ENCODE assay signal across 8 mouse cellular contexts in the genomic region with DNA sequence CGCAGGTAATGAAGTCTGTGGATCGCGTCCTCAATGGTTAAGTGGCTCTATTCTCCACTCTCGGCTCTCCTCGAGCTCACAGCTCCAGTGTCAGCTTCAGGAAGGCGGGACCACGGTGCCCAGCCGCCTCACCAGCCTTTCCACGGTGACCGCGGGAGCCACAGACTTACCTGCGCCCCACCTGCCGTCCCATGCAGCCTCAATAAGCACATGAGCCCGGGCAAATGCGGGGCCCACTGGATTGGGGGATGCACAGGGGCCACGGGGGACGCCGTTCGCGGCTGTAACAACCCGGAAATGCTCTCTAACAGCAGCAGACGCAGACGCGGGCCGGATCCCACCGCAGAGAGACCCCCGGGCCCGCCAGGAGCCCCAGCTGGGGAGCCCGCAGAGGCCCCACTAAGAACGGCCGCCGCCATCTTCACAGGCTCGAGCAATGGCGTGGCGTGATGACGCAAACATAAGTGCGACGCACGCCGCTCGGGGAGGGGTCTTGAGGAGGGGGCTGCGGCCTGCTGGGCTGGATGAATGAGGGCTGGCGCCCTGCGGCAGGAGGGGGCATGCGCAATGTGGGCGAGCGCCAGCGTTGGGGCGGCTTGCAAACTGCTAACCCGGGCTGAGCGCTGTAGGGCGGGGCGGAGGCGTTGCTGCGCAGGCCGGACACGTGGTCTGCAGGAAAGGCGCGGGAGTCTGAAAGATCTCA. TPM values are rescaled to one million over a fixed set of nuclear protein-coding genes. Genes with fewer than 3 reads are reported as not detected.
A peak's percentile ranks its signal among the peaks of the same experiment; 100 is the strongest.
DNase-seq lines count a peak whose midpoint lies in the region; ATAC-seq and TF ChIP-seq lines count a peak whose summit lies in the region.

A gene (minus strand): TSS at position 438 of the 703 bp plus-strand sequence.

- peak; percentile 85 for ATAC-seq in CD4-positive, CD25-positive, alpha-beta regulatory T cell, adult 4 months
- peak; percentile 97 for ATAC-seq in heart, embryonic 15.5 days (replicated peaks; ENCODE audit: insufficient number of reproducible peaks, insufficient read depth, low FRiP score, low read depth)
- ATAC-seq in liver, embryonic 14.5 days (ENCODE audit: insufficient read depth), result peak; percentile 91
- ATAC-seq in neural tube, embryonic 11.5 days (ENCODE audit: insufficient read depth, low FRiP score, low TSS enrichment), result peak; percentile 96
- ATAC-seq in stomach, postnatal 0 days (ENCODE audit: low FRiP score, low TSS enrichment), result peak; percentile 93

- H3K9ac ChIP-seq in heart, embryonic 15.5 days, result peak within 1 kb of the TSS; percentile 96
- H3K9ac ChIP-seq in liver, embryonic 14.5 days (replicated peaks), result peak within 1 kb of the TSS; percentile 91
- peak within 1 kb of the TSS; percentile 95 for H3K9ac ChIP-seq in neural tube, embryonic 11.5 days (ENCODE audit: low read length)
- H3K9ac ChIP-seq in stomach, postnatal 0 days (ENCODE audit: low read length), result peak within 1 kb of the TSS; percentile 96

- H3K36me3 ChIP-seq in forebrain, embryonic 10.5 days (replicated peaks), result peaks cover 28% of the 10 kb centered on the region
- H3K36me3 ChIP-seq in heart, embryonic 15.5 days, result peaks cover 8% of the 10 kb centered on the region; the same call in 1 of the 2 replicates
- H3K36me3 ChIP-seq in liver, embryonic 14.5 days (replicated peaks; ENCODE audit: control insufficient read depth, insufficient read depth, low read depth), result peaks cover 7% of the 10 kb centered on the region
- H3K36me3 ChIP-seq in neural tube, embryonic 11.5 days (ENCODE audit: control insufficient read depth, insufficient read depth, low read length), result no peaks in the 10 kb centered on the region; the same call in 1 of the 2 replicates
- peaks cover 4% of the 10 kb centered on the region; the same call in 1 of the 2 replicates for H3K36me3 ChIP-seq in stomach, postnatal 0 days (ENCODE audit: control insufficient read depth, insufficient read depth, low read length)

- H3K4me2 ChIP-seq in heart, embryonic 15.5 days, result peak within 1 kb of the TSS; percentile 84
- H3K4me2 ChIP-seq in liver, embryonic 14.5 days (ENCODE audit: low read depth), result peak within 1 kb of the TSS; percentile 80
- H3K4me2 ChIP-seq in neural tube, embryonic 11.5 days (ENCODE audit: low read depth), result peak within 1 kb of the TSS; percentile 76
- peak within 1 kb of the TSS; percentile 89 for H3K4me2 ChIP-seq in stomach, postnatal 0 days (replicated peaks; ENCODE audit: low read depth)

- peak within 1 kb of the TSS; percentile 96 for H3K27ac ChIP-seq in forebrain, embryonic 10.5 days
- peak within 1 kb of the TSS; percentile 76 for H3K27ac ChIP-seq in heart, embryonic 15.5 days
- H3K27ac ChIP-seq in liver, embryonic 14.5 days, result peak within 1 kb of the TSS; percentile 43
- 0 out of 2 replicates have a peak within 1 kb of the TSS, but pooled peaks have one; percentile 29 for H3K27ac ChIP-seq in neural tube, embryonic 11.5 days (ENCODE audit: low read depth, low read length)
- peak within 1 kb of the TSS; percentile 84 for H3K27ac ChIP-seq in stomach, postnatal 0 days (replicated peaks)

- peak; percentile 51 for DNase-seq in c-Kit-negative CD71-positive TER-119-positive erythroid progenitor cells, embryonic 14.5 days (ENCODE audit: low read depth, low spot score)
- DNase-seq in forebrain, embryonic 10.5 days (ENCODE audit: extremely low spot score, low spot score), result peak; percentile 98
- peak; percentile 80 to 91 for DNase-seq in kidney, postnatal 25 days
- DNase-seq in liver, embryonic 14.5 days (ENCODE audit: low read depth in 3 of 3, low spot score in 3 of 3), result peak; percentile 66 to 72 (median 70)
- DNase-seq in neural tube, embryonic 11.5 days (ENCODE audit: low spot score), result peak; percentile 98
- peak; percentile 89 for DNase-seq in stomach, postnatal 0 days (ENCODE audit: low spot score)

- TF ChIP-seq CTCF in liver, embryonic 14.5 days (IDR thresholded peaks at IDR 0.05; ENCODE audit: low read depth), result peak; percentile 20; the same call in 1 of the 2 replicates
- TF ChIP-seq CTCF in stomach, postnatal 0 days (IDR thresholded peaks at IDR 0.05; ENCODE audit: low read depth), result no peak

- TF ChIP-seq EP300 in liver, embryonic 14.5 days (IDR thresholded peaks at IDR 0.05; ENCODE audit: low read depth), result no peak
- peak; percentile 51 for TF ChIP-seq EP300 in stomach, postnatal 0 days (optimal IDR thresholded peaks at IDR 0.05)

- H3K4me3 ChIP-seq in forebrain, embryonic 10.5 days, result peak within 1 kb of the TSS; percentile 100
- H3K4me3 ChIP-seq in heart, embryonic 15.5 days, result peak within 1 kb of the TSS; percentile 73
- peak within 1 kb of the TSS; percentile 86 to 90 for H3K4me3 ChIP-seq in liver, embryonic 14.5 days (ENCODE audit: insufficient read depth in 1 of 2, low read depth in 2 of 2, low read length in 2 of 2)
- peak within 1 kb of the TSS; percentile 100 for H3K4me3 ChIP-seq in neural tube, embryonic 11.5 days (ENCODE audit: low read depth, low read length)
- peak within 1 kb of the TSS; percentile 90 for H3K4me3 ChIP-seq in stomach, postnatal 0 days (ENCODE audit: low read depth, low read length)

- H3K4me1 ChIP-seq in forebrain, embryonic 10.5 days, result peaks cover 30% of the 10 kb centered on the region
- peaks cover 18% of the 10 kb centered on the region for H3K4me1 ChIP-seq in heart, embryonic 15.5 days (replicated peaks)
- H3K4me1 ChIP-seq in liver, embryonic 14.5 days (replicated peaks; ENCODE audit: control insufficient read depth in 2 of 2, insufficient read depth in 2 of 2, low read length in 1 of 2), result peaks cover 7 to 18% of the 10 kb centered on the region in 2 experiments; a peak in 3 of 4 replicates
- H3K4me1 ChIP-seq in neural tube, embryonic 11.5 days (ENCODE audit: control insufficient read depth, insufficient read depth, low read length), result peaks cover 7% of the 10 kb centered on the region; the same call in 1 of the 2 replicates
- H3K4me1 ChIP-seq in stomach, postnatal 0 days (replicated peaks; ENCODE audit: control insufficient read depth, insufficient read depth), result peaks cover 4% of the 10 kb centered on the region; the same call in 1 of the 2 replicates

- H3K9me3 ChIP-seq in forebrain, embryonic 10.5 days, result no peaks in the 10 kb centered on the region
- no peaks in the 10 kb centered on the region for H3K9me3 ChIP-seq in heart, embryonic 15.5 days (replicated peaks)
- H3K9me3 ChIP-seq in liver, embryonic 14.5 days (ENCODE audit: control insufficient read depth, low read length), result no peaks in the 10 kb centered on the region
- H3K9me3 ChIP-seq in neural tube, embryonic 11.5 days (ENCODE audit: control insufficient read depth, low read length), result no peaks in the 10 kb centered on the region
- no peaks in the 10 kb centered on the region for H3K9me3 ChIP-seq in stomach, postnatal 0 days (ENCODE audit: control insufficient read depth, low read length)

- no peaks in the 10 kb centered on the region for H3K27me3 ChIP-seq in forebrain, embryonic 10.5 days (ENCODE audit: poor library complexity, severe bottlenecking)
- 0 out of 2 replicates have a peak, but pooled peaks cover 1% of the 10 kb centered on the region for H3K27me3 ChIP-seq in heart, embryonic 15.5 days
- H3K27me3 ChIP-seq in liver, embryonic 14.5 days (ENCODE audit: control insufficient read depth, insufficient read depth, low read length), result no peaks in the 10 kb centered on the region
- no peaks in the 10 kb centered on the region for H3K27me3 ChIP-seq in neural tube, embryonic 11.5 days (ENCODE audit: control insufficient read depth, insufficient read depth, low read length)
- no peaks in the 10 kb centered on the region for H3K27me3 ChIP-seq in stomach, postnatal 0 days (ENCODE audit: control insufficient read depth, insufficient read depth, low read length)

- under 1% methylated on average over 59 of the region's 59 CpGs for WGBS in forebrain, embryonic 10.5 days
- under 1% methylated on average over 59 of the region's 59 CpGs for WGBS in heart, embryonic 15.5 days
- under 1% methylated on average over 59 of the region's 59 CpGs for WGBS in liver, embryonic 14.5 days (ENCODE audit: insufficient replicate concordance)
- WGBS in neural tube, embryonic 11.5 days, result under 1% methylated on average over 59 of the region's 59 CpGs
- WGBS in stomach, postnatal 0 days, result under 1% methylated on average over 57 of the region's 59 CpGs

RNA-seq across cellular contexts. Expression of the gene that starts here (rescaled TPM):
- 1 to 10 TPM; 4.4 to 7.7 TPM for polyA plus RNA-seq in CD4-positive, CD25-positive, alpha-beta regulatory T cell, adult 4 months (2017; shearing (Covaris generic))
- 56.2 and 58.8 TPM in 2 replicates for polyA plus RNA-seq in forebrain, embryonic 10.5 days (2016; fragmentation: Nextera tagmentation; extraction: Ambion mirVana)
- polyA plus RNA-seq in heart, embryonic 15.5 days (2015; fragmentation: Nextera tagmentation; extraction: Ambion mirVana), result 17.6 and 24.3 TPM in 2 replicates
- 9.6 and 9.8 TPM in 2 replicates for polyA plus RNA-seq in liver, embryonic 14.5 days (2012; rRNA removed)
- polyA plus RNA-seq in liver, embryonic 14.5 days (2014; fragmentation: Nextera tagmentation; extraction: Ambion mirVana), result 12.1 and 13.8 TPM in 2 replicates
- polyA plus RNA-seq in neural tube, embryonic 11.5 days (2014; fragmentation: Nextera tagmentation; extraction: Ambion mirVana), result 38.3 and 41.8 TPM in 2 replicates
- 10.4 and 10.8 TPM in 2 replicates for polyA plus RNA-seq in stomach, postnatal 0 days (2015; fragmentation: Nextera tagmentation; extraction: Ambion mirVana)

Comparison
In these comparisons a context has a peak if more than half of its experiments do, and no peak if none do; other contexts are left out.
1. Peak in every context shown above with its lines: DNase-seq, ATAC-seq, H3K4me3 ChIP-seq and H3K27ac ChIP-seq.
2. H3K27ac ChIP-seq: peak in every context shown above with its lines; median percentile 96 in forebrain, embryonic 10.5 days; 84 in stomach, postnatal 0 days; 76 in heart, embryonic 15.5 days; 43 in liver, embryonic 14.5 days; 29 in neural tube, embryonic 11.5 days.